Mouse (Mus musculus) neural tube, embryonic 13.5 days (tissue): ENCODE results near the gene Nupr1. TPM values are rescaled to one million over a fixed set of nuclear protein-coding genes. Genes with fewer than 3 reads are reported as not detected.
"Not testable (repeated sequence)": the region's sequence is repeated elsewhere in the genome, so short reads cannot be mapped to it uniquely, and the experiment has no call there.

Experiments
- ATAC-seq: fragments of 200-750 bp; cut with Nextera tagmentation; 2 replicates; pipeline ENCODE4 v1.8.0; 2017; ENCODE audit warnings: low read depth, mild to moderate bottlenecking, moderate TSS enrichment, moderate library complexity
- H3K27ac ChIP-seq: fragments of 300-500 bp; sonication (generic); replicated peaks from 2 replicates; pipeline ENCODE4 v1.5.1; 2015; ENCODE audit warnings: moderate library complexity, mild to moderate bottlenecking, inconsistent platforms
- H3K27me3 ChIP-seq: fragments of 300-500 bp; sonication (generic); 2 replicates; pipeline ENCODE4 v1.6.1; 2015; ENCODE audit warnings: mild to moderate bottlenecking, inconsistent platforms
- H3K36me3 ChIP-seq: fragments of 300-500 bp; sonication (generic); 2 replicates; pipeline ENCODE4 v1.6.1; 2015; ENCODE audit warnings: mild to moderate bottlenecking, inconsistent platforms
- H3K4me1 ChIP-seq: fragments of 300-500 bp; sonication (generic); replicated peaks from 2 replicates; pipeline ENCODE4 v1.6.1; 2015; ENCODE audit warnings: inconsistent platforms
- H3K4me2 ChIP-seq: fragments of 300-500 bp; sonication (generic); 2 replicates; pipeline ENCODE4 v1.6.1; 2015; ENCODE audit warnings: inconsistent platforms, mild to moderate bottlenecking, moderate library complexity
- H3K4me3 ChIP-seq: fragments of 300-500 bp; sonication (generic); 2 replicates; pipeline ENCODE4 v1.5.1; 2015; ENCODE audit warnings: mild to moderate bottlenecking, inconsistent platforms
- H3K9ac ChIP-seq: fragments of 300-500 bp; sonication (generic); 2 replicates; pipeline ENCODE4 v1.6.1; 2015; ENCODE audit warnings: moderate library complexity, mild to moderate bottlenecking, inconsistent platforms
- H3K9me3 ChIP-seq: fragments of 300-500 bp; sonication (generic); 2 replicates; pipeline ENCODE4 v1.6.1; 2016; ENCODE audit warnings: inconsistent platforms
- WGBS: fragments of 180-500 bp; shearing (Covaris S2); methylation state at CpG from one replicate; pipeline ENCODE4 v1.1.7; 2015; 5-methylcytosine and 5-hydroxymethylcytosine counted together
- polyA plus RNA-seq: library from polyadenylated mRNA; unstranded; fragments of >200 nt; fragmentation: Nextera tagmentation; extraction: Ambion mirVana; gene quantifications from 2 replicates; pipeline ENCODE4 v1.2.1, GENCODE M21; 2015

Gene Nupr1
- polyA plus RNA-seq, 1 experiment from 2014 or later: 9.6 TPM

DNA sequence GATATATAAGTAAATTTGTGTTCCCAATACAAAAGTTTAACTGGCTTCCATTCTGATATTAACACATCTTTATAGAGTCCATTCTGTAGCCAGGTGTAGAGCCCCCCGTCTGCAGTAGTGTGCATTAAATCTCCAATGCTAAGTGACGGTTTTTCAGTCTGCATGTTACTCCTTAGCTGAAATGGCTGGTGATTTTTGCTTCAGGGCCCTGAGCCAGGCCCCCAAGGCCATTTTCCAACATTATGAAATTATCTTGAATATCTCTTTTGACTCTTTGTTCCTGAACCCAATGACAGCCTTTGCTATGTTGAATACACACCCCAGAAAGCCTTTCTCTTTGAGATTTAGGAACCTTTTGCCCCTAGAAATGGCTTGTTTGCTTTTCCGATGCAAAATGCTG lies 29.1 kb upstream of the Nupr1 start:
- H3K36me3 ChIP-seq: peaks cover 28% of the 10 kb centered on the region
- no peak overlapping the region for H3K4me3 ChIP-seq
- H3K4me1 ChIP-seq: no peaks in the 10 kb centered on the region
- H3K9ac ChIP-seq: no peak overlapping the region
- H3K27me3 ChIP-seq: no peaks in the 10 kb centered on the region
- ATAC-seq: no peak
- 83% methylated on average over 3 of the region's 3 CpGs for WGBS
- no peak overlapping the region for H3K4me2 ChIP-seq
- H3K9me3 ChIP-seq: no peaks in the 10 kb centered on the region
- H3K27ac ChIP-seq: no peak overlapping the region

DNA sequence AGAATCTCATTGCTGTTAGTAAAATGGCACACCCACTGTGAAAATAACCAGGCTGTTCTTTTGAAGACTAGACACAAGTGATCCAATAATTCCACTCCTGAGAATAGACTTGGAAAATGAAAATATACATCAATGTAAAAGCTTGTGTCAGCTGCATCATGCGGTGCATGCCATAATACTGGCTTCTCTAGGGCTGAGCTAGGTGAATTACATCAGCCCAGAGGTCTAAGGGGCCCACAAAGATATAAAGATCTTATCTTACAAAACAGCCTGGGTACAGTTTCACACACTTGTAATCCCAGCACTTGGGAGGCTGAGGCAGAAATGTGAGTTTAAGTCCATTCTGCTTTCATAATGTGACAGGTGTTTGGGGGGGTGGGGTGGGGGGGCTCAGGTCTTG lies 26.9 kb upstream of the Nupr1 start:
- ATAC-seq: no peak
- H3K4me2 ChIP-seq: no peak overlapping the region
- 75% methylated on average over 1 of the region's 1 CpGs for WGBS

DNA sequence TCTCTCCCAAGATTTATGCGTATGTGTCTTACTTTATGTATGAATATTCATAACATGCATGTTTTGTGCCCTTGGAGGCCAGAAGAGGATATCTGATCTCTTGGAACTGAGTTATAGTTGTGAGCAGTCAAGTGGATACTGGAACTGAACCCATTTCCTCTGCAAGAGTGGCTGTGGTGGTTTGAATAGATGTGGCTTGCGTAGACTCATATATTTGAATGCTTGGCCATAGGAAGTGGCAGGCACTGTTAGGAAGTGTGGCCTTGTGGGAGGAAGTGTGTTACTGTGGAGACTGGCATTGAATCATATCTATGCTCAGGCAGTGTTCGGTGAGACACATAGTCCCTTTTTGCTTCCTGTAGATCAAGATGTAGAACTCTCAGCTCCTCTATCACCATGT lies 25.0 kb upstream of the Nupr1 start:
- no peak for ATAC-seq
- 89% methylated on average over 3 of the region's 3 CpGs for WGBS

More for the DNA sequence above, 26.9 kb upstream of the Nupr1 start:
- 0 out of 2 replicates have a peak, but pooled peaks cover 10% of the 10 kb centered on the region for H3K36me3 ChIP-seq
- no peaks in the 10 kb centered on the region for H3K4me1 ChIP-seq
- H3K27me3 ChIP-seq: no peaks in the 10 kb centered on the region
- H3K27ac ChIP-seq: peak overlapping the region; percentile 38
- no peaks in the 10 kb centered on the region for H3K9me3 ChIP-seq
- no peak overlapping the region for H3K4me3 ChIP-seq
- H3K9ac ChIP-seq: no peak overlapping the region

DNA sequence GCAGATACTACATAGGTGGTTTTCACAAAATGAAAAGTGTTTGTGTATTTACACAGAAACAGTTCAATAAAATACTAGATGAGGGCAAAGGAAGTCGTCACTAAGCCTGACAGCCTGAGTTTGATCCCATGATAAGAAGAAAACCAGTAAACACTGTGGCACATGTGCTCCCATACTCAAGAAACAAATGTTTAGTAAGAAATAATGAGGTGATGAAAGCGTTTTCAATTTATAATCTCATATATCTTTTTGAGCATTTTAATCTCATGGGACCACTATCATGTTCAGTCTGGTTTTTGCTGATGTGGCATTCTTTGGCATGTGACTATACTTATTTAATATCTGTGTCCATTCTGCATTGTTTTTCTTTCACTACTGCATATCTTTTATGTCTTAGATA lies 23.3 kb upstream of the Nupr1 start:
- Histone ChIP-seq H3K9me3 (no peaks in the 10 kb centered on the region), H3K9ac (no peak overlapping the region), H3K27ac (no peak overlapping the region), H3K4me1 (peaks cover 13% of the 10 kb centered on the region), H3K27me3 (no peaks in the 10 kb centered on the region), H3K4me3 (no peak overlapping the region), H3K4me2 (no peak overlapping the region), H3K36me3 (no peaks in the 10 kb centered on the region)
- WGBS: 79% methylated on average over 2 of the region's 2 CpGs
- no peak for ATAC-seq

More for the DNA sequence above, 25.0 kb upstream of the Nupr1 start:
- Histone ChIP-seq H3K27me3 (no peaks in the 10 kb centered on the region), H3K27ac (no peak overlapping the region), H3K4me3 (no peak overlapping the region), H3K4me2 (no peak overlapping the region), H3K4me1 (peaks cover 4% of the 10 kb centered on the region), H3K9me3 (no peaks in the 10 kb centered on the region), H3K36me3 (no peaks in the 10 kb centered on the region), H3K9ac (no peak overlapping the region)

DNA sequence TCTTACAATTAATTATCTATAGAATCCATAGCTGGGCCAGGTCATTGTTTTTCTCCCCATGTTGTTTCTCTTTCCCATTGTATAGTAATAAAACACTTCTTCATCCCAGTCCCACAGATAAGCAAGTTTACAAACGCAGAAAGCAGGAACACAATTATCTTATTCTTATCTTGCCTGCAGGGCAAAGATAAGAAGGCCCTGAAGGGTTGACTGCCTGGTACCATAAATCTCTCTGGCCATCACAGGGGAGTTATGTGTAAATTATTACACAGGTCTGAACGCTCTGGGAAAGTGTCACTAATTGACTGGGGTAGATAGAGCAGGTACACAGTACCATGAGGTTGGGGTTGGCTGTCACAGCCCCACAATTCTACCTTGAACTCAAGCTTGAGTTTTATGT lies 20.2 kb upstream of the Nupr1 start:
- H3K27me3 ChIP-seq: no peaks in the 10 kb centered on the region
- H3K4me1 ChIP-seq: peaks cover 19% of the 10 kb centered on the region
- H3K27ac ChIP-seq: no peak overlapping the region
- H3K9ac ChIP-seq: no peak overlapping the region
- H3K4me3 ChIP-seq: no peak overlapping the region
- WGBS: 74% methylated on average over 2 of the region's 2 CpGs
- no peak for ATAC-seq
- no peak overlapping the region for H3K4me2 ChIP-seq
- H3K9me3 ChIP-seq: no peaks in the 10 kb centered on the region
- H3K36me3 ChIP-seq: no peaks in the 10 kb centered on the region

DNA sequence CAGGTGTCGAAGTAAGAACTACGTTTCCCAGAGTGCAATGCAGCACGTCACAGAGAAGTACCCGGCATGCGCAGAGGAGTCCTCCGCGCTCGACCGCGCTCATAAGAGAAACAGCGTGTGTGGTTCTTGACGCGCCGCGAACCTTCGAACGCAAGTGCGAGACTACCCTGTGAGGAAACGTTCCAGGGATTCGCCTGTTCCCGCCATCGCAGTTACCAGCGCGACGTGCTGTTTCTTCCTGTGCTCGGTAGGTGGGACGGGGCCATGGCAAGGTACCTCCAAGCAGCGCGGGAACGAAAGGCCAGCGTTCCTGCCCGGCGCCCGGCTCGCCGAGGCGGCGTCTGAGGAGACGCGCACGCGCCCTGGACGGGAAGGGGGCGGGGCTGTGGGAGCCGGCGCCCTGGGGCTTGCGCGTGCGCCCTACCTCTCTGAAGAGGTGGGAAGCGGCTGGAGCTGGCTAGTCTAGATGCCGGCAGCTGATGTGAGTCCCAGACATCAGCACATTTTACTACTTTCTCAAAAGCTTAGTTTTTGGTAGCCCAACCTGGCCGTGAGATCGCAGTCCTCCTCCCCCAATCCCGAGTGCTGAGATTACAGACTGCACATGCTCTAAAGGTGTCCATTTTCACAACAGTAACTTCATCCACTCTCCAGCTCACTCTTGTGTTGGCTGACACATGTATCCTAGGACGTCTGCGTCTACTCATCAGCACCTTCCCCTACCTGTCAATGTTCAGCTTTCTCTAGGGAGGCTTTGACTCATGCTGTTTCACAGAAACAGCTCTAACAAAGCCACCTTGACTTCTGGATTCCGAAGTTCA lies 18.8 kb upstream of the Nupr1 start, which contains the start of gene Sgf29:
Sgf29 (plus strand) TSS at position 79 of the 821 bp plus-strand sequence.
- Histone ChIP-seq H3K4me2 (peak within 1 kb of the TSS; percentile 70), H3K4me1 (peaks cover 28% of the 10 kb centered on the region), H3K4me3 (peak within 1 kb of the TSS; percentile 64), H3K27ac (peak within 1 kb of the TSS; percentile 97), H3K27me3 (no peaks in the 10 kb centered on the region), H3K9ac (peak within 1 kb of the TSS; percentile 74), H3K9me3 (no peaks in the 10 kb centered on the region), H3K36me3 (no peaks in the 10 kb centered on the region)
- WGBS: under 1% methylated on average over 57 of the region's 57 CpGs
- ATAC-seq: peak; percentile 98

DNA sequence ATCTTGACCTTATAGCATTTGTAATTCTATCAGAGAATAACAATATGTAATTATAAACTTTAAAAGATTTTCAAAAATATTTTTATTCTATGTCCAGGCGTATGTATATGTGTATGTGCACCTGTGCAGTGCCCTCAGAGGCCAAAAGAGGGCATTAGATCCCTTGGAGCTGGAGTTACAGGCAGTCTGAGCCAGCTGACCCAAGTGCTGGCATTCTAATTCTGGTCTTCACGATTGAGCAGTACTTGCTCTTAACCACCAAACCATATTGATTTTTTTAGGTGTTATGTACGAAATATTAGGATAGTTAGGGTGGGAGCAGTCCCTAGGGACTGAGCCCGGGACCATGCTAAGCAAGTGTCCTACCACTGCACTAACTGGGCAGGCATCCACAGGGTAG lies 17.8 kb upstream of the Nupr1 start:
- Histone ChIP-seq H3K27me3 (no peaks in the 10 kb centered on the region), H3K4me2 (peak overlapping the region; percentile 70), H3K9ac (no peak overlapping the region), H3K27ac (no peak overlapping the region), H3K4me1 (peaks cover 28% of the 10 kb centered on the region), H3K4me3 (peak overlapping the region; percentile 64), H3K36me3 (no peaks in the 10 kb centered on the region), H3K9me3 (no peaks in the 10 kb centered on the region)
- 0 out of 2 replicates have a peak, but pooled peaks have one; percentile 28 for ATAC-seq
- 80% methylated on average over 4 of the region's 4 CpGs for WGBS

DNA sequence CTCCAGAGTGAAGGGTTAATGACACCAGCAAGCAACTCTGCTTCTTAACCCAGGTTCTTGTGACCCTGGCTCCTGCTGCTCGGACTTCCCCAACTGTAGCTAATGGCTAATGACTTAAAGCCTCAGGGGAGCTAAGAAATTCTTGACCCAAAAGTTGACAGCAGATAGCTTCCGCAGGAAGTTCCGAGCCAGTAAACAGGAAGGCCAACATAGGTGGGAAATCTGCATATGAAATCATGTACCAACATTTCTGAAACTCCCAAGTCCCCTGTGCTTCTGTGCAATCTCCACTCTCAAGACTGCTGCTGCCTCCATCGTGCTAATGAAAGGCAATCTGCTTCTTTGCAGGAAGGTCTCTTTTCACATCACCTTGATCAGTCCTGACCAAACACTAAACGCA lies 15.0 kb upstream of the Nupr1 start:
- no peak for ATAC-seq
- 56% methylated on average over 5 of the region's 5 CpGs for WGBS
- Histone ChIP-seq H3K4me2 (no peak overlapping the region), H3K9ac (no peak overlapping the region), H3K27me3 (no peaks in the 10 kb centered on the region), H3K4me3 (no peak overlapping the region), H3K9me3 (no peaks in the 10 kb centered on the region), H3K27ac (no peak overlapping the region), H3K4me1 (peaks cover 25% of the 10 kb centered on the region), H3K36me3 (no peaks in the 10 kb centered on the region)

DNA sequence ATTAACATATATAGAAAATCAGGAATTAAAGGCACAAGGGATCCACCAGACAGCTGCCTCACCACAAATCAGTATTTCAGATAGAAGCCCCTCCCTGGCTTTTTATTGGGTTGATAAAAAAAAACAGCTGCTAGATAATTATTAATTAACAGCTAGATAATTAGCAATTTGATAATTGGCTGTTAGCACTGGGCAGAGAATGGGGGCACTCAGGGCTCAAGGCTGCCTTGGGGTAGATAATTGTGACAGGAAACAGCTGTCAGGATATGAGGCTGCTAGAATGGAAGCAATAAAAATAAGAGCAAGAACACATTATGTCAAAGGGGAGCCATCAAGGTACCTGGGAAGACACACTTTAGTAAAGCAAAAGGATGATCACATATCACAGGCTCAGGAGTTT lies 14.3 kb upstream of the Nupr1 start:
- no peak for ATAC-seq
- no peak overlapping the region for H3K4me2 ChIP-seq
- peaks cover 18% of the 10 kb centered on the region for H3K4me1 ChIP-seq
- H3K9me3 ChIP-seq: no peaks in the 10 kb centered on the region
- H3K27me3 ChIP-seq: no peaks in the 10 kb centered on the region
- H3K4me3 ChIP-seq: no peak overlapping the region
- no peak overlapping the region for H3K9ac ChIP-seq
- H3K27ac ChIP-seq: no peak overlapping the region; the same call in 1 of the 2 replicates
- no peaks in the 10 kb centered on the region for H3K36me3 ChIP-seq

DNA sequence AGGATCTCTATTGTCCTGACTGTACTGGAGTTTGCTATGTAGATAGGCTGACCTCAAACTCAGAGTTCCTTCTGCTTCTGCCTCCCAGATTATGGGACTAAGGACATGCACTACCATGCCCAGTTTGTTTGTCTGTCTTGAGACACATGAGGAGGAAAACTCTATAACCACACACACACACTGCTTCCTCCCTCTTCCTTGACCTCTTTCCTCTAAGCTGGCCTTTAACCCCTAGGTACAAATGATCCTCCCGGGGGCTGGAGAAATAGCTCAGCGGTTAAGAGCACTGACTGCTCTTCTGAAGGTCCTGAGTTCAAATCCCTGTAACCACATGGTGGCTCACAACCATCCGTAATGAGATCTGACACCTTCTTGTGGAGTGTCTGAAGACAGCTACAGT lies 13.7 kb upstream of the Nupr1 start:
- Histone ChIP-seq H3K27ac (no peak overlapping the region), H3K4me1 (peaks cover 16% of the 10 kb centered on the region; the same call in 1 of the 2 replicates), H3K4me3 (no peak overlapping the region), H3K9me3 (no peaks in the 10 kb centered on the region), H3K9ac (no peak overlapping the region), H3K36me3 (no peaks in the 10 kb centered on the region), H3K4me2 (no peak overlapping the region), H3K27me3 (no peaks in the 10 kb centered on the region)
- WGBS: 76% methylated on average over 3 of the region's 3 CpGs
- no peak for ATAC-seq

DNA sequence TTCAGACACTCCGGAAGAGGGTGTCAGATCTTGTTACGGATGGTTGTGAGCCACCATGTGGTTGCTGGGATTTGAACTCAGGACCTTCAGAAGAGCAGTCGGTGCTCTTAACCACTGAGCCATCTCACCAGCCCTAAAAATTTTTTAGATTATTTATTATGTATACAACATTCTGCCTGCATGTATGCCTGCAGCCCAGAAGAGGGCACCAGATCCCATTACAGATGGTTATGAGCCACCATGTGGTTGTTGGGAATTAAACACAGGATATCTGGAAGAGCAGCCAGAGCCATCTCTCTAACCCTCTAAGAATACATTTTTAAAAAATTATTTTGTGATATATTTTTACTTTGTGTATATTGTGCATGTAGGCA lies 12.6 kb upstream of the Nupr1 start:
- H3K27me3 ChIP-seq, H3K27ac ChIP-seq, ATAC-seq, H3K4me1 ChIP-seq, H3K36me3 ChIP-seq, H3K9me3 ChIP-seq, H3K4me2 ChIP-seq, H3K9ac ChIP-seq, H3K4me3 ChIP-seq: not testable (repeated sequence)
- WGBS: 75% methylated on average over 3 of the region's 3 CpGs

DNA sequence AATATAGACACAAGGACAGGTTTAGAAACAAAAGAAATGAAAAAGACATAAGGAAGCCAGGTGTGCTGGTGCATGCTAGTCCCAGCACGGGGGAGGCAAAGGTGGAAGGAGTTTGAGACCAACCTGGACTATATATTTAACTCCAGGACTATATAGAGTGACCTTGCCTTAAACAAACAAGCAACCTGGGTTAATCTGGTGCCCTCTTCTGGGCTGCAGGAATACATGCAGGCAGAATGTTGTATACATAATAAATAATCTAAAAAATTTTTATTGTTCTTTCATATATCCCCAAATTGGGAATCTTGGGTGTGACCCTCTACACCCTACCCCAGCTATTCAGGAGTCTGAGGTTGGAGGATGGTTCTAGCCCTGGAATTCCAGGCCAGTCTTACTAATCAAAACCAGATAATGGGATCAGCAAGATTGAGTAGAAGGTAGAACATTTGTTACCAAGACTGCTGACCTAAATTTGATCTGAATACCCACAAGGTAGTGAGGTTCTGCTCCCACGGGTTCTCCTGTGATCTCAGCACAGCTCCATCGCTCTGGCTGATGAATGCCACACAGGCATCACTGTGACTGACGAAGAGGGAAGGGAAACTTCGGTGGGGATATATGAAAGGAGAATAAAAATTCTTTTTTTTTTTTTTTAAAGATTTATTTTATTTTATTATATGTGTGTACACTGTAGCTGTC lies 12.0 kb upstream of the Nupr1 start:
- H3K9ac ChIP-seq: no peak overlapping the region
- no peaks in the 10 kb centered on the region for H3K27me3 ChIP-seq
- H3K4me1 ChIP-seq: 0 out of 2 replicates have a peak, but pooled peaks cover 9% of the 10 kb centered on the region
- no peak overlapping the region for H3K27ac ChIP-seq
- no peaks in the 10 kb centered on the region for H3K36me3 ChIP-seq
- ATAC-seq: no peak
- WGBS: 80% methylated on average over 5 of the region's 5 CpGs
- no peaks in the 10 kb centered on the region for H3K9me3 ChIP-seq
- no peak overlapping the region for H3K4me2 ChIP-seq
- no peak overlapping the region for H3K4me3 ChIP-seq
